Mouse (Mus musculus) heart, postnatal 0 days (tissue): ENCODE data around the gene Fam72a.

Experiments
- CTCF ChIP-seq: IDR thresholded peaks from 2 replicates; pipeline ENCODE4 v1.5.1; 2016; ENCODE audit warnings: antibody characterized with exemption, control low read depth, low read depth
- EP300 ChIP-seq: IDR thresholded peaks from 2 replicates; pipeline ENCODE4 v1.6.1; 2016; ENCODE audit warnings: antibody characterized with exemption, low read depth

DNA sequence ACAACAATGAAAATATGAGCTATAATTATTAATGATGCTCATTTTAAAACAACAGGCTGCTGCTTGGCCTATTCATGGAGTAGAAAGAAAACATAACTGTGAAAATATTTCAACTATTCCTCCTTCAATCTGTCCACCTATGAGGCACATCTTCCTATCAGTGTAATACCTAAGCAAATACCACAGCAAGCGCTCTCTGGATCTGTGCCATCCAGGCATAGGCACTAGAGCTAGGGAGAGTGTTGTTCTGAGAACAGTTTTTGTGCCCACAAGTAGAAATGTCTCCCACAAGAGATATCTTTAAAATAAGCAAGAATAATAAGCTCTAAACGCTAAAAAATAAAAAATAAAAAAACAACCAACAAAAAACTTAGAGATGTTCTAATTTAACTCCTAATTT, 14.6 kb upstream of the Fam72a start:
- no peak for TF ChIP-seq CTCF
- TF ChIP-seq EP300 = no peak
